Mouse (Mus musculus) ES-Bruce4 (cell line): ENCODE measurements around the gene Zfp281. TPM values are rescaled to one million over a fixed set of nuclear protein-coding genes. Genes with fewer than 3 reads are reported as not detected.
A peak's percentile ranks its signal among the peaks of the same experiment; 100 is the strongest.

ENCODE experiments used
- H3K27ac ChIP-seq: 2 replicates; pipeline ENCODE4 v1.5.1; 2012; ENCODE audit warnings: low read length, inconsistent platforms; ENCODE audit not compliant: insufficient read depth
- H3K27me3 ChIP-seq: 2 replicates; pipeline ENCODE4 v1.6.1; 2012; ENCODE audit warnings: mild to moderate bottlenecking, low read length, inconsistent platforms; ENCODE audit not compliant: control insufficient read depth, poor library complexity, insufficient read depth, severe bottlenecking
- H3K36me3 ChIP-seq: 2 replicates; pipeline ENCODE4 v1.6.1; 2012; ENCODE audit warnings: inconsistent platforms, mild to moderate bottlenecking, low read length, moderate library complexity; ENCODE audit not compliant: control insufficient read depth, poor library complexity, insufficient read depth, severe bottlenecking
- H3K4me1 ChIP-seq: one replicate; pipeline ENCODE4 v1.8.1; 2011; ENCODE audit warnings: low read length; ENCODE audit not compliant: control insufficient read depth, insufficient read depth
- H3K4me3 ChIP-seq: 2 replicates; pipeline ENCODE4 v1.5.1; 2011; ENCODE audit warnings: low read depth, mild to moderate bottlenecking, low read length
- H3K9ac ChIP-seq: 2 replicates; pipeline ENCODE4 v1.6.1; 2012; ENCODE audit warnings: low read depth, mild to moderate bottlenecking, inconsistent platforms; ENCODE audit not compliant: poor library complexity, severe bottlenecking
- H3K9me3 ChIP-seq: replicated peaks from 2 replicates; pipeline ENCODE4 v1.6.1; 2012; ENCODE audit warnings: mild to moderate bottlenecking, low read length, inconsistent platforms; ENCODE audit not compliant: control insufficient read depth, poor library complexity, insufficient read depth, severe bottlenecking
- CTCF ChIP-seq: IDR thresholded peaks from one replicate; pipeline ENCODE4 v1.8.1; 2011; ENCODE audit warnings: low read depth, low read length
- EP300 ChIP-seq: IDR thresholded peaks from 2 replicates; pipeline ENCODE4 v1.6.1; 2011; ENCODE audit warnings: low read depth, low read length; ENCODE audit not compliant: insufficient read depth
- POLR2A ChIP-seq: IDR thresholded peaks from one replicate; pipeline ENCODE4 v1.8.1; 2011; ENCODE audit warnings: low read length; ENCODE audit not compliant: insufficient read depth
- polyA plus RNA-seq: library from polyadenylated mRNA; stranded (reverse); fragments of >200 nt; gene quantifications from 2 replicates; pipeline ENCODE4 v1.2.4, GENCODE M21; 2011; ENCODE audit warnings: low read depth; ENCODE audit not compliant: missing spikeins, insufficient read depth, insufficient read length

The Zfp281 gene
- polyA plus RNA-seq, 1 experiment: 98.1 TPM

- Histone ChIP-seq H3K27me3 (no peaks in the 10 kb centered on the region), H3K27ac (peak overlapping the region; percentile 40), H3K4me3 (no peak overlapping the region), H3K9me3 (no peaks in the 10 kb centered on the region), H3K9ac (peak overlapping the region; percentile 7), H3K4me1 (peaks cover 9% of the 10 kb centered on the region), H3K36me3 (no peaks in the 10 kb centered on the region)
- 0 out of 2 replicates have a peak, but pooled peaks have one; percentile 21 for TF ChIP-seq EP300
- TF ChIP-seq CTCF: no peak
- no peak for TF ChIP-seq POLR2A
Observed at GRCm38 (mm10) chr1:136673293-136673692, 48.6 kb downstream of the Zfp281 start.

GRCm38 (mm10) chr1:136674548-136675455 is 50.1 kb downstream of the Zfp281 start:
- peaks cover 9% of the 10 kb centered on the region for H3K4me1 ChIP-seq
- H3K27me3 ChIP-seq: no peaks in the 10 kb centered on the region
- H3K4me3 ChIP-seq: peak overlapping the region; percentile 29
- TF ChIP-seq EP300: peak; percentile 99
- no peak for TF ChIP-seq POLR2A
- no peak for TF ChIP-seq CTCF
- H3K27ac ChIP-seq: peak overlapping the region; percentile 97
- H3K9ac ChIP-seq: peak overlapping the region; percentile 65
- H3K36me3 ChIP-seq: no peaks in the 10 kb centered on the region; the same call in 1 of the 2 replicates
- H3K9me3 ChIP-seq: no peaks in the 10 kb centered on the region

GRCm38 (mm10) chr1:136675736-136676444 is 51.2 kb downstream of the Zfp281 start:
- H3K27ac ChIP-seq: peak overlapping the region; percentile 97
- H3K9ac ChIP-seq: peak overlapping the region; percentile 65
- H3K9me3 ChIP-seq: no peaks in the 10 kb centered on the region
- peak overlapping the region; percentile 24 for H3K4me3 ChIP-seq
- peaks cover 9% of the 10 kb centered on the region for H3K4me1 ChIP-seq
- TF ChIP-seq CTCF: no peak
- no peak for TF ChIP-seq EP300
- TF ChIP-seq POLR2A: no peak
- no peaks in the 10 kb centered on the region; the same call in 1 of the 2 replicates for H3K36me3 ChIP-seq
- no peaks in the 10 kb centered on the region for H3K27me3 ChIP-seq

GRCm38 (mm10) chr1:136676445-136676755 is 51.7 kb downstream of the Zfp281 start:
- Histone ChIP-seq H3K27ac (peak overlapping the region; percentile 84), H3K36me3 (no peaks in the 10 kb centered on the region; the same call in 1 of the 2 replicates), H3K4me1 (peaks cover 9% of the 10 kb centered on the region), H3K27me3 (no peaks in the 10 kb centered on the region), H3K9ac (peak overlapping the region; percentile 65), H3K9me3 (no peaks in the 10 kb centered on the region), H3K4me3 (peak overlapping the region; percentile 7)
- no peak for TF ChIP-seq POLR2A
- TF ChIP-seq EP300: no peak
- TF ChIP-seq CTCF: no peak

- TF ChIP-seq EP300: peak; percentile 82
- no peak for TF ChIP-seq CTCF
- Histone ChIP-seq H3K4me1 (peaks cover 8% of the 10 kb centered on the region), H3K4me3 (0 out of 2 replicates have a peak overlapping the region, but pooled peaks have one; percentile 58)
Observed at GRCm38 (mm10) chr1:136677847-136678325, 53.2 kb downstream of the Zfp281 start.

More at GRCm38 (mm10) chr1:136677847-136678325, 53.2 kb downstream of the Zfp281 start:
- Histone ChIP-seq H3K27me3 (no peaks in the 10 kb centered on the region), H3K36me3 (no peaks in the 10 kb centered on the region; the same call in 1 of the 2 replicates), H3K9ac (peak overlapping the region; percentile 65), H3K9me3 (no peaks in the 10 kb centered on the region), H3K27ac (peak overlapping the region; percentile 97)
